Mouse (Mus musculus): Measurements from ENCODE around the gene Pdxdc1.
"Not testable (repeated sequence)": the region's sequence is repeated elsewhere in the genome, so short reads cannot be mapped to it uniquely, and the experiment has no call there.

Pdxdc1 gene

DNA sequence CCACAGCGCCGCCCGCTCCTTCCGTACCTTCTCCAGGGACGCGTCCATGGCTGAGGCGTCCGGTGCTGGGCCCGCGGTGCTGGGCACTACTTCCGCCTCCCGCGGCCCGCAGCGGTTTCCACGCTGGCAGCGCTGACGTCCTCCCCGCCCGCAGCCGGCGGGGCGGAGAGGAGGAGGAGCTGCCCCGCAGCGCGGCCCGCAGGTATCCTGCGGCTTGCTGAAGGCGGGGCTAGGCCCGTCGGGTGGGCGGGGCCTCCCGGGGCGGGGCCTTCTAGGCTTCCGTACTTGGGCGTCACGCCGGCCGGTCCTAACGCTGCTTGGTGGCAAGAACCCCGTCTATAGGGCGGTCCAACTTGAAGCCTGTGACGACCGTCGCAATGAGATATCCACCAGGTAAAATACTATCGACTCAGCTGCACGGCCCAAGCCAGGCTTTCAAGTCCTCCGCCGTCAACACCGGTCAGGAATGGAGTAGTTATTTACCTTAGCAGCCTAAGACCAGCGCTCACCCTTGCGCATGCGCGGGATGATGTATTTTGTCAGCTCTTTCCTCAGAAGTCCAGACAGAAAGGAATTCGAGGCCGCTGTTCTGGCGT is at the start of gene Pdxdc1, which contains the start of gene Mpv17l:
TSS of gene Pdxdc1 (minus strand) at position 244 of the 596 bp plus-strand sequence.
TSS of gene Mpv17l (plus strand) at position 274 of the 596 bp plus-strand sequence.
- DNase-seq (ENCODE audit: low spot score): peak; percentile 98

DNA sequence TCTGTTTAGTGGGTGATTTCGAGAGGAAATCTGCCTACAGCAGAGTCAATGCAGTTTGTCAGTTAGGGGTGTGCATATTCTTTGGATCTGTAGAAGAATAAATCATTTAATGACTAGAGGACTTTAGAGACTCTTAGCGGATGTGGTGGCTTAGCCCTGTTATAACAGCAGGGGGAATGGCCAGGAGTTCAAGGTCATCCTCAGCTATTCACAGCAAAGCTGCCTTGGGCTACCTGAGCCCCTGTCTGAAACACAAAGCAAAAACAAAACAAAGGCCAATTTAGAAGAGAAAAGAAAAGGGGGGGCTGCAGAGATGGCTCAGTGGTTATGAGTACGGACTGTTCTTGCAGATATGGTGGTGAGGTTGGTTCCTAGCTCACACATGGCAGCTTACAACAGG is 48.3 kb upstream of the Pdxdc1 start:
- no peak for DNase-seq (ENCODE audit: low spot score)

DNA sequence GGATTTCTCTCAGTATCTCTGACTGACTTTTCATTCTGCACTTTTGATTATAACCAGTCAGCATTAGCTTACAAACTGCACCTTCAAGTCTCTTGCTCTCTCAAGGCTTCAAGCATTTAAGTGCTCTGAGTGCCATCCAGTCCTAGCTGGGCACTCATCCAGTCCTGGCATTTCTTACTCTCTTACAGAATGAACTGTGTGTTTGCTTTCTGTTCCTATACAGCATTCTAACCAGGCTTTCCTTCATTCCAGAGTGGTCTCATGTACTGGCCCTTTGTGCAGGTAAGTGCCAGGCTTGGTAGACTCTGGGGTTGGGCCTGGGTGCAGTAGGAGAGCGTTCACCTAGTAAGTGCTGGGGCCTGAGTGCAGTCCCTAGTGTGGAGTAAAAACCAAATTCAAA is 43.4 kb upstream of the Pdxdc1 start:
- DNase-seq (ENCODE audit: low spot score): no peak

DNA sequence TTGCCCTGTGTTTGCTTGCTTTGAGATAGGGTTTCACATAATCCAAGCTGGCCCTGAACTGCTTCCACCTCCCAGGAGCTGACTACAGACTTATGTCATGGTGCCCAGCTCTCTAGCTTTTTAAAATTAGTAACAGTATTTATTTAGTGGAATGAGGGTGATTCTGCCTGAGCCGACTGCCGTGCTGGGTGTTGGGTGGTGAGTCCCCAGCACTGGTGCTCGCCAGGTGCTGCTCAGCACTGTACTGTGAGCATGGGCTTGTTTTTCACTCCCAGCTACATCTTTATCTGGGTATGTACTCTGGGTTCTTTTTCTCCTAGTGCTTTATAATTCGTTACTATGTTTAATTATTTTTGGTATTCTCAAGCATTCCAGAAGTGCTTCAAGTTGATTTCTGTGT is 42.2 kb upstream of the Pdxdc1 start:
- no peak for DNase-seq (ENCODE audit: low spot score)

GRCm38 (mm10) chr16:13944752-13945151 is 41.8 kb upstream of the Pdxdc1 start:
- DNase-seq (ENCODE audit: low spot score): no peak

- no peak for DNase-seq (ENCODE audit: low spot score)
Measured at GRCm38 (mm10) chr16:13944178-13944577, 41.2 kb upstream of the Pdxdc1 start.

- no peak for DNase-seq (ENCODE audit: low spot score)
Measured at GRCm38 (mm10) chr16:13940847-13941395, 38.0 kb upstream of the Pdxdc1 start.

DNA sequence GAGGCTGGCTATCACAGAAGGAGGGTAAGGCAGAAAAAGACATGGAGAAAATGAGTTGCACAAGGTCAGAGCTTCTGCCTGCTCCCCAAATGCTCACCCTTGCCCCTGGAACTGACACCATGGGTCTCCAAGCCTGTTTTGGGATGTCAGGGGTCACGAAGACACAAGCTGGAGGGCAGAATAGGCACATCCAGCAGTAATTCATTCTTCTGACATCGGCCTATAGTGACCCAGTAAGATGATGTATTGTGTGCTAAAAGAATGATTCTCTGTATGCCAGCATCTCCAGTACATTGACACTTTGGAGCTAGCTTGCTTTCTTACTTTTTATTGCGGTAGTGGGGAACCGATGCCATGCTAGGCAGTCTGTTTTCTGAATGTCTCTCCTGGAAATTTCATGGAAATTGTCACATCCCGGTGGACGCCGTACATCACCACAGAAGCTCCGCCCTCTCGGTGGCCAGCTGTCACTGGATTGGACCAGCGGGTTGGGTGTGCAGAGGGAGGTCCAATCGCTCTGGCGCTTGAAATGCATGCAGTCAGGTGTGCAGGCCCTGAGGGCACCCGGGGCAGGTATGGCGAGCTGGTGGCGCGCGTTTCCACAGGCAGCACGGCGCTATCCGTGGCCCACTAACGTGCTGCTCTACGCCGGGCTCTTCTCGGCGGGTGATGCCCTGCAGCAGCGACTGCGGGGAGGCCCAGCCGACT is 37.4 kb upstream of the Pdxdc1 start:
- peak; percentile 78 for DNase-seq (ENCODE audit: low spot score)

DNA sequence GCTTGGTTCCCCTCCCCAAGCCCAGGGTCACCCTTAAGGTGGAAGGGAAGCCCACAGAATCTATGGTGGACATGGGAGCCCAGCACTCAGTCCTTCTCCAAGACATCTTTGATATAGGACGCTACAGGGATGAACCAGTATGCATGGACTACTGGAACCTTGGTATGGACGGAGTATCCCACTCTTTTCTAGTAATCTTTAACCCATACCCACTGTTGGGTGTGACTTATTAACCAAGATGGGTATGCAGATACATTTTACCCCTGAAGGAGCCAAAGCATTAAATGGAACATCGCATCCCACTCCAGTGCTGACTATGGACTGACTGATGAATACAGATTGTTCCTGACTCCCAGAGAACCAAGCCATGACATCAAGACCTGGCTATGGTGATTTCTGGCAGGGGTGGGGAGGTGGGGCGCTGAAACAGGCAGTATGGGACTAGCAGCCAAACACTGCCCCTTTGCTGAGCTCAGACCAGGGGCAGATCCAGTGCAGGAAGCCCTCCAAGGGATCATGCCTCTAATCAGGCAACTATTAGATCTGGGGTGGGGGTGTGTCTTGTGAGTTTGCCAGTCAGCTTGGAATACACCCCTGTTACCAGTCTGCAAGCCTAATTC is 24.6 kb upstream of the Pdxdc1 start:
- DNase-seq (ENCODE audit: low spot score): no peak

DNA sequence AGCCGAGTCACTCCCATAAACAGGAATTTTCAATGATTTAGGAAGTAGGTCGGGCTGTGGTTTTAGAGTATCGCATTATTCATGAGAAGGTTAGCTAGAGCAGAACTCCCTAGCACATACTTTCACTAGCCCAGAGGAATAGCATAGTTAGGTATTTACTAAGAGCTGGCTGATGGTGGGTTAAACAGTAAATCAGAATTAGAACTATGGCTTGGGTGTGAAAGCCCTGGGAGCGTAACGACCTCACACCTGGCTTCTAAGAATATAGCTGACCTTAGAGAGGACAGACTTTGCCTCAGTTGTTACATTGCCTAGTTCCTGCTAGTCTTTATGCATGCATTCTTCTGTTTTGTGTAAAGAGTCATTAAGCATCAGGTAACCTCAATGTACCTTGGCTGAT is 20.0 kb upstream of the Pdxdc1 start:
- not testable (repeated sequence) for DNase-seq (ENCODE audit: low spot score)

- DNase-seq (ENCODE audit: low spot score): not testable (repeated sequence)
Measured at GRCm38 (mm10) chr16:13922499-13922898, 19.6 kb upstream of the Pdxdc1 start.

- no peak for DNase-seq (ENCODE audit: low spot score)
Measured at GRCm38 (mm10) chr16:13921781-13922180, 18.9 kb upstream of the Pdxdc1 start.

GRCm38 (mm10) chr16:13921063-13921462 is 18.1 kb upstream of the Pdxdc1 start:
- no peak for DNase-seq (ENCODE audit: low spot score)

DNA sequence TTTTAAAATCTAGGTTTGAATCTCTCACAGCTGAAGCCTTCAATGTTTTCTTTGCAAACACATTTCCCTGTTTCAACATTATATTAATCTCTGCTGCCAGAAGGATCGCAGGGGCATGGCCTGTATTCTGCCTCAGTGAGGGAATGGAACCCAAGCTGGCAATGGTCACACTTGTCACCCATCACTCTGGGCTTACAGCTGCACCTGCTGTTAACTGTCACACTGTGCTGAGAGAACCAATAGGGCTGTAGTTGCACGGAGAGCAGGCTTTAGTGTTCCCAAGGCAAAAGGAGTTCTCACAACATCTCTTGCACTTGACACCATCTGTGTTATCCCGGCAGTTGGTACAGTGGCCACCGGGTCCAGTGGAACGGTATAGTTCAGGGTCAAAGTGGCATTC is 17.2 kb upstream of the Pdxdc1 start:
- no peak for DNase-seq (ENCODE audit: low spot score)

DNA sequence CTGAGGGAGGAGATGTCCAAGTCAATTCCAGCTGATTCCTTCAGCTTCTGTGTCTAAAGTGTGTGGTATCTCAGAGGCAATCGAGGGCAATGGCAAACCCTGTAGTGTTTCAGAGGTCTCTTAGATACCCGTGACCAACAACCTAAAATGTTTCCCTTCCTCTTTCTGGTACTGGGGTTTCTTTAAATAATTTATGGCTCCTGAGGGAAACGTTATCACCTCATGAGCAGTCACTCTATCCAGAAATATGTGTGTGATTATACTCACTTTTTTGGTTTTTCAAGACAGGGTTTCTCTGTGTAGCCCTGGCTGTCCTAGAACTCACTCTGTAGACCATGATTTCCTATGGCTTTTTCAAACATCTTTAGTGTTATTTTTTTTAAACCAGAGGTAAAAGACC is 4.4 kb upstream of the Pdxdc1 start:
- no peak for DNase-seq (ENCODE audit: low spot score)

DNA sequence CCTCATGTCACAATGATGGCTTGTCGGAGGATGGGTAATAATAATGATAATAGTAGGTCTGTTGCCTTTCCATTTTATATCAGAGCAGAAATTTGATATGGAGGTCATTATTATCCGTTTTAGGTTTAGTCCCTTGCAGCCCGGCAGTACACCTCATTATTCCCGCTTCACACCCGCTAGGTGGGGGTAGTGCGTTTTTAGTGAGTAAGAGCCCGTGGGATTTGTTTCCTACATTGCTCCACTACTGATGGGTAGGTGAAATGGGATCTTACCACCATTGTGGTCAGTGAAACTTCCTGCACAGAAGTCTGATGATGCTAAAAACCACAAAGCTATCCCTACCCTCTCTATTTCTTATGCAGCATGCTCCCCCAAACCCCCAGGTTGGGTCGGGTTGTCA is 557 bp upstream of the Pdxdc1 start:
- DNase-seq (ENCODE audit: low spot score): peak; percentile 82

DNA sequence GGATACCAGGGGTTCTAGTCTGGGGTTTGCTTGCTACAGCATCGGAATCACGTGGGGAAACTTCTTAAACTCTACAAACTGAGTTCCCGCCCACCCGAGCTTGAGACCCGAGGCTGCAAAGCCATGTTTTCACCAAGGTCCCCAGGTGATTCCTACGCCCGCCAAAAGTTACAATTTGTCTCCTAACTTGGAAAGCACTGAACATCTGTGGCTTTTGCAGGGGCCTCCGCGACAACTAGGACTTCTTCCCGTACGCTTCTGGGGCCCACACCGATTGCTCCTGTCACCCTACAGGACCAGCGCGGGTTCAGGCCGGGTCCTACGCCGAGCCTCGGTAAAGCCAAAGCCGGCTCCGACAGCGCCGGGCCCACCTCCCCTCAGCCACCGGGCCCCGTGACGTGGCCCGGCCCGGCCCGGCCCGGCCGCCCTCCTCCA is 517 bp downstream of the Pdxdc1 start:
- DNase-seq (ENCODE audit: low spot score): no peak

- DNase-seq (ENCODE audit: low spot score): peak; percentile 46
Measured at GRCm38 (mm10) chr16:13898981-13899380, 4.0 kb downstream of the Pdxdc1 start.

GRCm38 (mm10) chr16:13896357-13896756 is 6.6 kb downstream of the Pdxdc1 start:
- no peak for DNase-seq (ENCODE audit: low spot score)

GRCm38 (mm10) chr16:13895740-13896139 is 7.2 kb downstream of the Pdxdc1 start:
- no peak for DNase-seq (ENCODE audit: low spot score)

GRCm38 (mm10) chr16:13894097-13894496 is 8.8 kb downstream of the Pdxdc1 start:
- DNase-seq (ENCODE audit: low spot score): no peak

DNA sequence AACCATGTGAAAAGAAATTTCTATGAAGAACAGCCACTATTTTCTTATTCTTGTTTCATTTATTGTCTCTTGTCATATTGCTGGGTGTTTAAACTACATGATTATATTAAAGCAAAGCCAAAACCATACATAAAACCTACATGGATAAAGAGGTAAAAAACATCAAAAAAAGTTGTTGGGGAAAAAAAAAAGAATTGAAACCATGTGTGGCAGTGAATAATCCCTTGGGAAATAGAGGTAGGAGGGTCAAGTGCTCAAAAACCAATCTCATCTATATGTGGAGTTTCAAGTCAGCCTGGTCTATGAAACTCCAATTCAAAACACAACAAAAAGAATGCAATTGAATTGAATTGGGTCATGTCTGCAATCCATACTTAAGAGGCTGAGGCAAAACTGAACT is 10.1 kb downstream of the Pdxdc1 start:
- DNase-seq (ENCODE audit: low spot score): no peak

GRCm38 (mm10) chr16:13890449-13890848 is 12.5 kb downstream of the Pdxdc1 start:
- DNase-seq (ENCODE audit: low spot score): no peak
